Mouse (Mus musculus) hindbrain, embryonic 13.5 days (tissue): ENCODE data around the gene Cyp2d22. TPM values are rescaled to one million over a fixed set of nuclear protein-coding genes. Genes with fewer than 3 reads are reported as not detected.

Source experiments
- ATAC-seq: fragments of 200-750 bp; cut with Nextera tagmentation; 2 replicates; pipeline ENCODE4 v1.8.0; 2017; ENCODE audit warnings: moderate TSS enrichment; ENCODE audit not compliant: low FRiP score
- H3K27ac ChIP-seq: fragments of 300-500 bp; sonication (generic); 2 replicates; pipeline ENCODE4 v1.5.1; 2015; ENCODE audit warnings: inconsistent platforms, mild to moderate bottlenecking, moderate library complexity
- H3K27me3 ChIP-seq: fragments of 300-500 bp; sonication (generic); 2 replicates; pipeline ENCODE4 v1.6.1; 2015; ENCODE audit warnings: mild to moderate bottlenecking, inconsistent platforms
- H3K36me3 ChIP-seq: fragments of 300-500 bp; sonication (generic); 2 replicates; pipeline ENCODE4 v1.6.1; 2015; ENCODE audit warnings: mild to moderate bottlenecking, inconsistent platforms
- H3K4me1 ChIP-seq: fragments of 300-500 bp; sonication (generic); replicated peaks from 2 replicates; pipeline ENCODE4 v1.6.1; 2015; ENCODE audit warnings: inconsistent platforms
- H3K4me2 ChIP-seq: fragments of 300-500 bp; sonication (generic); 2 replicates; pipeline ENCODE4 v1.6.1; 2015; ENCODE audit warnings: inconsistent platforms, mild to moderate bottlenecking, moderate library complexity
- H3K4me3 ChIP-seq: fragments of 300-500 bp; sonication (generic); 2 replicates; pipeline ENCODE4 v1.5.1; 2015; ENCODE audit warnings: mild to moderate bottlenecking, inconsistent platforms
- H3K9ac ChIP-seq: fragments of 300-500 bp; sonication (generic); 2 replicates; pipeline ENCODE4 v1.6.1; 2015; ENCODE audit warnings: mild to moderate bottlenecking, inconsistent platforms
- H3K9me3 ChIP-seq: fragments of 300-500 bp; sonication (generic); 2 replicates; pipeline ENCODE4 v1.6.1; 2016; ENCODE audit warnings: inconsistent platforms
- WGBS: fragments of 180-500 bp; shearing (Covaris S2); methylation state at CpG from one replicate; pipeline ENCODE4 v1.1.7; 2015; 5-methylcytosine and 5-hydroxymethylcytosine counted together
- microRNA-seq: library from miRNA; unstranded; fragments of <30 nt; microRNA quantifications from one replicate; pipeline ENCODE4, GENCODE M21; 2016
- polyA plus RNA-seq: library from polyadenylated mRNA; unstranded; fragments of >200 nt; fragmentation: Nextera tagmentation; extraction: Ambion mirVana; gene quantifications from 2 replicates; pipeline ENCODE4 v1.2.1, GENCODE M21; 2015

Gene Cyp2d22
- polyA plus RNA-seq, 1 experiment from 2014 or later, result 2.6 TPM

DNA sequence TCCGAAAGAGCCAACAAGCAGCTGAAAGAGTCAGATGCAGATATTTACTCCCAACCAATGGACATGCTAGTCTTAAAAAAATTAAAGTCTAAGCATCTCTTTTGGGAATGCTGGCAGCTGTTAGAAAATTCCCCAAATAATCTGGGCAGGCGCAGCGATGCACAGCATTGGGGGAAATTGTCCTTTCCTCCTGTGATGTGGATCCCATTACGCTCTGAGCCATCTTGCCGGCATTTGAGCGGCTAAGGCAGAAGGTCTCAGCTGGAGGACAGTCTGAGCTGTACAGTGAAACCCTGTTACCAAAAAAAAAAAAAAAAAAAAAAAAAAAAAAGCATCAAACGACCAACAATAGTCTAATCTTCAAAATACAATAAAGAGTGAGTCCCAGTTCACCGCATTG is 57.9 kb downstream of the Cyp2d22 start:
- WGBS, result 70% methylated on average over 8 of the region's 8 CpGs
- Histone ChIP-seq H3K27me3 (no peaks in the 10 kb centered on the region), H3K4me1 (peaks cover 4% of the 10 kb centered on the region), H3K4me3 (no peak overlapping the region), H3K27ac (no peak overlapping the region), H3K9ac (no peak overlapping the region), H3K9me3 (no peaks in the 10 kb centered on the region), H3K4me2 (no peak overlapping the region), H3K36me3 (no peaks in the 10 kb centered on the region)
- ATAC-seq, result no peak

Small RNA genes within 50 kb of the gene (microRNA-seq; reads per million reads assigned to microRNA genes)
- not detected for gene Gm25990
- gene Gm27331, result not detected
- gene Mir7684, result not detected

Other genes with a start within 250 kb of the Cyp2d22 start
- gene Srebf2, start 233.1 kb downstream of the Cyp2d22 start, polyA plus RNA-seq, result 179 and 193 TPM in 2 replicates
- gene Shisa8, start 167.4 kb downstream of the Cyp2d22 start, polyA plus RNA-seq, result 0.93 and 1.8 TPM in 2 replicates
- not detected in 2 replicates for gene Tnfrsf13c, start 155.9 kb downstream of the Cyp2d22 start, polyA plus RNA-seq
- 20.0 and 22.0 TPM in 2 replicates for gene Cenpm, start 135.5 kb downstream of the Cyp2d22 start, polyA plus RNA-seq
- 8.9 and 9.2 TPM in 2 replicates for gene 1500009C09Rik, start 127.9 kb downstream of the Cyp2d22 start, polyA plus RNA-seq
- 329 and 346 TPM in 2 replicates for gene Sept3, start 105.4 kb downstream of the Cyp2d22 start, polyA plus RNA-seq
- gene Wbp2nl, start 81.3 kb downstream of the Cyp2d22 start, polyA plus RNA-seq, result 0.16 and 0.18 TPM in 2 replicates
- gene Naga, start 41.3 kb downstream of the Cyp2d22 start, polyA plus RNA-seq, result 29.3 and 30.2 TPM in 2 replicates
- gene Pheta2, start 41.3 kb downstream of the Cyp2d22 start, polyA plus RNA-seq, result 1.9 and 2.3 TPM in 2 replicates
- gene Smdt1, start 41.3 kb downstream of the Cyp2d22 start, polyA plus RNA-seq, result 348 and 365 TPM in 2 replicates
- 363 and 382 TPM in 2 replicates for gene Ndufa6, start 25.9 kb downstream of the Cyp2d22 start, polyA plus RNA-seq
- gene Cyp2d11, start 13.8 kb upstream of the Cyp2d22 start, polyA plus RNA-seq, result not detected in 2 replicates
- gene Cyp2d10, start 26.9 kb upstream of the Cyp2d22 start, polyA plus RNA-seq, result not detected in 2 replicates
- gene Cyp2d9, start 53.2 kb upstream of the Cyp2d22 start, polyA plus RNA-seq, result not detected in 2 replicates
- not detected in 2 replicates for gene Cyp2d12, start 174.8 kb upstream of the Cyp2d22 start, polyA plus RNA-seq
- not detected in 2 replicates for gene Cyp2d34, start 240.7 kb upstream of the Cyp2d22 start, polyA plus RNA-seq